Mouse (Mus musculus) MEL (cell line): ENCODE data around the gene Galp. TPM values are rescaled to one million over a fixed set of nuclear protein-coding genes. Genes with fewer than 3 reads are reported as not detected.

ENCODE experiments used
- DNase-seq: peaks from one replicate; pipeline ENCODE4 v3.0.0; 2011; ENCODE audit warnings: low read depth, low spot score
- H3K27ac ChIP-seq: 2 replicates; pipeline ENCODE4 v1.5.1; 2012; ENCODE audit warnings: low read depth, mild to moderate bottlenecking, control low read depth, low read length, moderate library complexity; ENCODE audit not compliant: control insufficient read depth
- H3K27me3 ChIP-seq, 2 experiments: fragments of 150-350 bp in 1 of 2; sonication (generic) in 1 of 2; 2 replicates each; pipeline ENCODE4 v1.6.1; 2012; ENCODE audit warnings: low read length in 2 of 2, mild to moderate bottlenecking in 2 of 2, improper control_type of control experiment in 1 of 2, moderate library complexity in 1 of 2; ENCODE audit not compliant: insufficient read depth in 2 of 2, control insufficient read depth in 1 of 2
- H3K36me3 ChIP-seq, 2 experiments: 2 replicates each; pipeline ENCODE4 v1.6.1; 2012 to 2014; ENCODE audit warnings: low read length in 2 of 2, improper control_type of control experiment in 1 of 2, inconsistent platforms in 1 of 2, mild to moderate bottlenecking in 1 of 2; ENCODE audit not compliant: insufficient read depth in 2 of 2, control insufficient read depth in 1 of 2
- H3K4me1 ChIP-seq, 2 experiments: fragments of 150-350 bp in 1 of 2; sonication (generic) in 1 of 2; 2 replicates each; pipeline ENCODE4 v1.6.1; 2012; ENCODE audit warnings: low read length in 2 of 2, improper control_type of control experiment in 1 of 2, mild to moderate bottlenecking in 1 of 2; ENCODE audit not compliant: insufficient read depth in 2 of 2, control insufficient read depth in 1 of 2
- H3K4me3 ChIP-seq, 2 experiments: fragments of 150-350 bp in 1 of 2; sonication (generic) in 1 of 2; 2 replicates each; pipeline ENCODE4 v1.5.1; 2012; ENCODE audit warnings: low read depth in 2 of 2, low read length in 2 of 2, mild to moderate bottlenecking in 2 of 2, moderate library complexity in 2 of 2, control low read depth in 1 of 2, improper control_type of control experiment in 1 of 2; ENCODE audit not compliant: control insufficient read depth in 1 of 2, insufficient read depth in 1 of 2
- H3K79me2 ChIP-seq: 2 replicates; pipeline ENCODE4 v1.6.1; 2012; ENCODE audit warnings: mild to moderate bottlenecking, low read length, moderate library complexity; ENCODE audit not compliant: control insufficient read depth, poor library complexity, insufficient read depth
- H3K9ac ChIP-seq: 2 replicates; pipeline ENCODE4 v1.6.1; 2012; ENCODE audit warnings: low read depth, mild to moderate bottlenecking, control low read depth, low read length, moderate library complexity; ENCODE audit not compliant: control insufficient read depth, poor library complexity, severe bottlenecking
- H3K9me3 ChIP-seq: fragments of 150-350 bp; sonication (generic); replicated peaks from 2 replicates; pipeline ENCODE4 v1.6.1; 2012; ENCODE audit warnings: mild to moderate bottlenecking, low read length, improper control_type of control experiment, moderate library complexity; ENCODE audit not compliant: insufficient read depth
- BHLHE40 ChIP-seq: IDR thresholded peaks from 2 replicates; pipeline ENCODE4 v1.6.1; 2012; ENCODE audit warnings: low read depth, mild to moderate bottlenecking, inconsistent platforms, low read length, improper control_type of control experiment, borderline replicate concordance
- CHD1 ChIP-seq: IDR thresholded peaks from 2 replicates; pipeline ENCODE4 v1.6.1; 2012; ENCODE audit warnings: low read depth, mild to moderate bottlenecking, inconsistent platforms, low read length, improper control_type of control experiment
- CHD2 ChIP-seq: IDR thresholded peaks from 2 replicates; pipeline ENCODE4 v1.6.1; 2011; ENCODE audit warnings: low read length, improper control_type of control experiment
- CTCF ChIP-seq, 3 experiments: IDR thresholded peaks in 2 of 3; conservative IDR thresholded peaks in 1 of 3; 2 replicates each; pipeline ENCODE4 v1.5.1; 2011 to 2012; ENCODE audit warnings: low read length in 3 of 3, low read depth in 2 of 3, mild to moderate bottlenecking in 2 of 3, improper control_type of control experiment in 1 of 3, inconsistent platforms in 1 of 3, mixed read lengths in 1 of 3, moderate library complexity in 1 of 3; ENCODE audit not compliant: control insufficient read depth in 1 of 3, insufficient read depth in 1 of 3, poor library complexity in 1 of 3, severe bottlenecking in 1 of 3
- E2F4 ChIP-seq: IDR thresholded peaks from 2 replicates; pipeline ENCODE4 v1.6.1; 2011; ENCODE audit warnings: low read depth, low read length, improper control_type of control experiment, borderline replicate concordance
- ELF1 ChIP-seq: IDR thresholded peaks from 2 replicates; pipeline ENCODE4 v1.6.1; 2014; ENCODE audit warnings: low read depth, mild to moderate bottlenecking, inconsistent platforms, low read length, improper control_type of control experiment, moderate library complexity
- EP300 ChIP-seq, 2 experiments: IDR thresholded peaks; 2 replicates each; pipeline ENCODE4 v1.6.1; 2011; ENCODE audit warnings: improper control_type of control experiment in 2 of 2, low read length in 2 of 2, low read depth in 1 of 2, mild to moderate bottlenecking in 1 of 2
- ETS1 ChIP-seq: IDR thresholded peaks from 2 replicates; pipeline ENCODE4 v1.6.1; 2012; ENCODE audit warnings: low read depth, mild to moderate bottlenecking, inconsistent platforms, low read length, improper control_type of control experiment, moderate library complexity
- GATA1 ChIP-seq: IDR thresholded peaks from 2 replicates; pipeline ENCODE4 v1.6.1; 2011; ENCODE audit warnings: low read depth, low read length, improper control_type of control experiment
- HCFC1 ChIP-seq: IDR thresholded peaks from 2 replicates; pipeline ENCODE4 v1.6.1; 2012; ENCODE audit warnings: low read depth, mild to moderate bottlenecking, inconsistent platforms, low read length, improper control_type of control experiment, moderate library complexity
- JUND ChIP-seq: IDR thresholded peaks from 2 replicates; pipeline ENCODE4 v1.6.1; 2011; ENCODE audit warnings: low read depth, mild to moderate bottlenecking, improper control_type of control experiment, low read length
- KAT2A ChIP-seq: conservative IDR thresholded peaks from 2 replicates; pipeline ENCODE4 v1.6.1; 2012; ENCODE audit warnings: low read depth, low read length, improper control_type of control experiment, inconsistent platforms
- MAFK ChIP-seq: IDR thresholded peaks from 2 replicates; pipeline ENCODE4 v1.6.1; 2011; ENCODE audit warnings: low read depth, mild to moderate bottlenecking, low read length, improper control_type of control experiment, borderline replicate concordance
- MAX ChIP-seq: IDR thresholded peaks from 2 replicates; pipeline ENCODE4 v1.6.1; 2011; ENCODE audit warnings: low read length, improper control_type of control experiment
- MEF2A ChIP-seq: IDR thresholded peaks from 2 replicates; pipeline ENCODE4 v1.6.1; 2014; ENCODE audit warnings: low read depth, mild to moderate bottlenecking, inconsistent platforms, low read length, improper control_type of control experiment; ENCODE audit not compliant: poor library complexity, insufficient replicate concordance, severe bottlenecking; ENCODE audit errors: extremely low read depth
- MXI1 ChIP-seq: IDR thresholded peaks from 2 replicates; pipeline ENCODE4 v1.6.1; 2011; ENCODE audit warnings: mild to moderate bottlenecking, low read depth, low read length, improper control_type of control experiment
- MYB ChIP-seq: IDR thresholded peaks from 2 replicates; pipeline ENCODE4 v1.6.1; 2011; ENCODE audit warnings: mild to moderate bottlenecking, low read depth, low read length, improper control_type of control experiment
- MYC ChIP-seq: IDR thresholded peaks from 2 replicates; pipeline ENCODE4 v1.6.1; 2011; ENCODE audit warnings: low read depth, mild to moderate bottlenecking, low read length, improper control_type of control experiment, moderate library complexity
- NELFE ChIP-seq: IDR thresholded peaks from 2 replicates; pipeline ENCODE4 v1.6.1; 2011; ENCODE audit warnings: low read depth, low read length, improper control_type of control experiment
- NRF1 ChIP-seq: IDR thresholded peaks from 2 replicates; pipeline ENCODE4 v1.6.1; 2014; ENCODE audit warnings: low read depth, mild to moderate bottlenecking, inconsistent platforms, low read length, improper control_type of control experiment, moderate library complexity; ENCODE audit not compliant: poor library complexity, insufficient read depth, severe bottlenecking
- POLR2A ChIP-seq, 2 experiments: IDR thresholded peaks; 2 replicates each; pipeline ENCODE4 v1.6.1; 2011 to 2012; ENCODE audit warnings: low read length in 2 of 2, mild to moderate bottlenecking in 2 of 2, control low read depth in 1 of 2, improper control_type of control experiment in 1 of 2, low read depth in 1 of 2, moderate library complexity in 1 of 2; ENCODE audit not compliant: control insufficient read depth in 1 of 2, insufficient read depth in 1 of 2, poor library complexity in 1 of 2
- POLR2AphosphoS2 ChIP-seq: IDR thresholded peaks from 2 replicates; pipeline ENCODE4 v1.6.1; 2011; ENCODE audit warnings: low read length, improper control_type of control experiment
- POLR2AphosphoS5 ChIP-seq: IDR thresholded peaks from 2 replicates; pipeline ENCODE4 v1.6.1; 2012; ENCODE audit warnings: low read depth, borderline replicate concordance, mild to moderate bottlenecking, inconsistent platforms, low read length, moderate library complexity, mixed read lengths
- RAD21 ChIP-seq: IDR thresholded peaks from 2 replicates; pipeline ENCODE4 v1.6.1; 2011; ENCODE audit warnings: mild to moderate bottlenecking, low read depth, low read length, improper control_type of control experiment
- RCOR1 ChIP-seq: IDR thresholded peaks from 2 replicates; pipeline ENCODE4 v1.6.1; 2012; ENCODE audit warnings: low read depth, mild to moderate bottlenecking, inconsistent platforms, low read length, improper control_type of control experiment
- SIN3A ChIP-seq: IDR thresholded peaks from 2 replicates; pipeline ENCODE4 v1.6.1; 2012; ENCODE audit warnings: low read length, improper control_type of control experiment, inconsistent platforms
- SMC3 ChIP-seq: IDR thresholded peaks from 2 replicates; pipeline ENCODE4 v1.6.1; 2011; ENCODE audit warnings: low read depth, low read length, improper control_type of control experiment
- TAL1 ChIP-seq: IDR thresholded peaks from 2 replicates; pipeline ENCODE4 v1.6.1; 2012; ENCODE audit warnings: mild to moderate bottlenecking, inconsistent platforms, low read length, moderate library complexity, mixed read lengths
- TBP ChIP-seq: IDR thresholded peaks from 2 replicates; pipeline ENCODE4 v1.8.0; 2011; ENCODE audit warnings: low read depth, low read length, improper control_type of control experiment
- TCF12 ChIP-seq: IDR thresholded peaks from 2 replicates; pipeline ENCODE4 v1.6.1; 2014; ENCODE audit warnings: low read depth, mild to moderate bottlenecking, inconsistent platforms, low read length, improper control_type of control experiment, moderate library complexity
- UBTF ChIP-seq: IDR thresholded peaks from 2 replicates; pipeline ENCODE4 v1.6.1; 2012; ENCODE audit warnings: low read depth, mild to moderate bottlenecking, inconsistent platforms, low read length, improper control_type of control experiment, moderate library complexity, borderline replicate concordance; ENCODE audit not compliant: insufficient read depth
- USF1 ChIP-seq: IDR thresholded peaks from 2 replicates; pipeline ENCODE4 v1.6.1; 2014; ENCODE audit warnings: low read depth, mild to moderate bottlenecking, inconsistent platforms, low read length, improper control_type of control experiment, moderate library complexity
- USF2 ChIP-seq, 2 experiments: IDR thresholded peaks; 2 replicates each; pipeline ENCODE4 v1.6.1; 2011 to 2012; ENCODE audit warnings: improper control_type of control experiment in 2 of 2, low read length in 2 of 2, borderline replicate concordance in 1 of 2, inconsistent platforms in 1 of 2, low read depth in 1 of 2, mild to moderate bottlenecking in 1 of 2; ENCODE audit not compliant: insufficient read depth in 1 of 2
- ZC3H11A ChIP-seq: IDR thresholded peaks from 2 replicates; pipeline ENCODE4 v1.6.1; 2012; ENCODE audit warnings: low read depth, mild to moderate bottlenecking, inconsistent platforms, low read length, improper control_type of control experiment
- ZKSCAN1 ChIP-seq: IDR thresholded peaks from 2 replicates; pipeline ENCODE4 v1.6.1; 2012; ENCODE audit warnings: low read depth, mild to moderate bottlenecking, inconsistent platforms, low read length, improper control_type of control experiment, moderate library complexity
- ZMIZ1 ChIP-seq: IDR thresholded peaks from 2 replicates; pipeline ENCODE4 v1.6.1; 2012; ENCODE audit warnings: low read depth, mild to moderate bottlenecking, inconsistent platforms, low read length, improper control_type of control experiment, moderate library complexity
- ZNF384 ChIP-seq: IDR thresholded peaks from 2 replicates; pipeline ENCODE4 v1.6.1; 2012; ENCODE audit warnings: low read depth, mild to moderate bottlenecking, inconsistent platforms, low read length, improper control_type of control experiment
- polyA plus RNA-seq, 2 experiments: library from polyadenylated mRNA; stranded (reverse) in 1 of 2; unstranded in 1 of 2; fragments of >175 nt in 1 of 2; fragments of >200 nt in 1 of 2; gene quantifications; 2 replicates each; pipeline versions ENCODE4 v1.2.1 to v1.2.4; 2012; ENCODE audit warnings: low replicate concordance in 2 of 2, low read depth in 1 of 2; ENCODE audit not compliant: insufficient read length in 2 of 2, insufficient read depth in 1 of 2, missing spikeins in 1 of 2
- total RNA-seq: library from RNA; depleted of rRNA; stranded (reverse); fragments of 300-350 nt; gene quantifications from 2 replicates; pipeline ENCODE4 v1.2.3, GENCODE M21; 2012

Gene Galp
- total and polyA plus RNA-seq, 3 experiments, result not detected

DNA sequence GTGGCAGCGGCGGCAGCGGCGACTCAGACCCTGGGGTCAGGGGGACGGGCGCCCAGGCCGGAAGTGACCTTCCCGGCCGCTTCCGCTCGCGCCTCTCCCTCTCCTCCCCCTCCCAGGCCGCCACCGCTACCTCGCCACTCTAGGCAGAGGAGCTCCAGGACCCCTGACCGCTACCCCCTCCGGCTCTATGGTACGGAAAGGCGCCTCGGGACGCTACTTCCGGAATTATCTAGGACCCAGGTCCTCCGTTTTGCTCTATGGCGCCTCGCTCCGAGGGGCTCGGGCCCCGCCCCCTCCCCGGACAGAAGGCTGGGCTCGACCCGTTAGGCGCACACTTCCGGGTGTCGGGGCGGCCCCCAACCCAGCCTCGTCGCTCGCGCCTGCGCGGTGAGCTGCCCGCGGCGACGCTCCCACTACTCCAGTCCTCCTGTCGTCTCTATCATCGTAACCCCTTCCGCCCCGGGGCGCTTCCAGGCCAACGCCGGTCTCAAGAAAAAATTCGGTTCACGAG is 40.9 kb upstream of the Galp start, which contains the start of gene Zfp787:
Gene Zfp787, minus strand, starts transcription at position 97 of the 511 bp plus-strand sequence.
- Histone ChIP-seq H3K9ac (peak within 1 kb of the TSS; percentile 99), H3K4me3 (peak within 1 kb of the TSS; percentile 79 to 99), H3K27ac (peak within 1 kb of the TSS; percentile 76), H3K36me3 (peaks cover 0 to 12% of the 10 kb centered on the region in 2 experiments; a peak in 2 of 4 replicates), H3K4me1 (peaks cover 0 to 24% of the 10 kb centered on the region in 2 experiments), H3K27me3 (no peaks in the 10 kb centered on the region), H3K9me3 (no peaks in the 10 kb centered on the region), H3K79me2 (peaks cover 44% of the 10 kb centered on the region)
- peak; percentile 98 for DNase-seq
- peak; percentile 47 for TF ChIP-seq NELFE
- TF ChIP-seq TCF12, result no peak; the same call in 1 of the 2 replicates
- peak; percentile 22 to 49; a peak in 1 of 4 replicates for TF ChIP-seq POLR2A (IDR thresholded peaks at IDR 0.05; ENCODE audit: control insufficient read depth in 1 of 2, insufficient read depth in 1 of 2, low read depth in 1 of 2, low read length in 2 of 2, poor library complexity in 1 of 2)
- TF ChIP-seq BHLHE40, result no peak
- no peak for TF ChIP-seq UBTF
- TF ChIP-seq TAL1, result no peak
- peak; percentile 85 for TF ChIP-seq SIN3A
- TF ChIP-seq ELF1, result peak; percentile 98
- no peak for TF ChIP-seq GATA1
- peak; percentile 94 for TF ChIP-seq NRF1
- TF ChIP-seq ETS1, result 0 out of 2 replicates have a peak, but pooled peaks have one; percentile 18
- TF ChIP-seq POLR2AphosphoS2, result no peak
- no peak; the same call in 1 of the 2 replicates for TF ChIP-seq KAT2A
- peak; percentile 41; the same call in 1 of the 2 replicates for TF ChIP-seq TBP
- no peak for TF ChIP-seq ZNF384
- TF ChIP-seq ZKSCAN1, result no peak
- TF ChIP-seq HCFC1, result peak; percentile 88
- no peak for TF ChIP-seq E2F4
- no peak for TF ChIP-seq POLR2AphosphoS5
- no peak for TF ChIP-seq MAFK
- no peak for TF ChIP-seq MAX
- TF ChIP-seq JUND, result no peak
- TF ChIP-seq ZC3H11A, result no peak
- peak; percentile 22 for TF ChIP-seq MXI1
- no peak for TF ChIP-seq MYC
- no peak for TF ChIP-seq USF2 (IDR thresholded peaks at IDR 0.05; ENCODE audit: borderline replicate concordance in 1 of 2, insufficient read depth in 1 of 2, low read depth in 1 of 2, low read length in 2 of 2)
- no peak for TF ChIP-seq MEF2A
- TF ChIP-seq CTCF (IDR thresholded peaks at IDR 0.05 in 2 of 3, conservative IDR thresholded peaks at IDR 0.05 in 1 of 3; ENCODE audit: control insufficient read depth in 1 of 3, insufficient read depth in 1 of 3, low read depth in 2 of 3, low read length in 3 of 3, poor library complexity in 1 of 3, severe bottlenecking in 1 of 3), result no peak
- TF ChIP-seq SMC3, result no peak
- no peak for TF ChIP-seq RAD21
- TF ChIP-seq CHD2, result no peak
- TF ChIP-seq MYB, result no peak; the same call in 1 of the 2 replicates
- TF ChIP-seq EP300 (IDR thresholded peaks at IDR 0.05; ENCODE audit: low read depth in 1 of 2, low read length in 2 of 2), result no peak; a peak in 1 of 4 replicates
- TF ChIP-seq CHD1, result no peak
- TF ChIP-seq ZMIZ1, result no peak
- no peak for TF ChIP-seq RCOR1
- TF ChIP-seq USF1, result no peak
